Mouse (Mus musculus) ES-E14 (cell line): ENCODE data around the gene Tlr9.

Experiments
- CHD2 ChIP-seq: IDR thresholded peaks from 2 replicates; pipeline ENCODE4 v1.6.1; 2014; ENCODE audit warnings: mild to moderate bottlenecking, low read depth, low read length, inconsistent platforms
- HCFC1 ChIP-seq: IDR thresholded peaks from 2 replicates; pipeline ENCODE4 v1.6.1; 2012; ENCODE audit warnings: low read length, inconsistent platforms, borderline replicate concordance; ENCODE audit not compliant: insufficient read depth
- MAFK ChIP-seq: IDR thresholded peaks from 2 replicates; pipeline ENCODE4 v1.6.1; 2014; ENCODE audit warnings: mild to moderate bottlenecking, low read depth, low read length, inconsistent platforms; ENCODE audit not compliant: insufficient read depth
- ZC3H11A ChIP-seq: IDR thresholded peaks from 2 replicates; pipeline ENCODE4 v1.6.1; 2012; ENCODE audit warnings: low read depth, mild to moderate bottlenecking, inconsistent platforms, low read length, borderline replicate concordance
- ZNF384 ChIP-seq: IDR thresholded peaks from 2 replicates; pipeline ENCODE4 v1.6.1; 2012; ENCODE audit warnings: low read depth, low read length, inconsistent platforms

DNA sequence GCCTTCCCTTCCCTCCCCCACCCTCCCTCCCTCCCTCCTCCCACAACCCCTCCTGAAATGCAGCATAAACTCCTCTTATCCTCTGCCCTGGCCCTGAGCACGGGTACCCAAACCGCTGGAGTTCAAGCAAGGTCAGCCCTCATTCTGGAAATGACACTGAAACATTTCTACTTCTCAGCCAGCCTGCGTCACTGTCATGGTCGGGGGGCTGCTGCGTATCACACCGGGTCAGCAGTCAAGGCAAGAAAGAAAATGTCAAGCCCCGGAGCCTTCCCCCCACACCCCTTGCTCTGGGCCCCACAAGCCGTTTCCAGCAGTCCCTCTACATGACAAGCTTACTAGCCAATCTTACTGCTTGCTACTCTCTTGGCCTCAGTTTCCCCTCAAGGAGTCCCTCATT is 28.7 kb downstream of the Tlr9 start:
- TF ChIP-seq MAFK (no peak), HCFC1 (no peak), CHD2 (no peak), ZC3H11A (no peak), ZNF384 (no peak)
